Mouse (Mus musculus): Measurements from ENCODE around the gene Kif26b.

GRCm38 (mm10) chr1:178489127-178489526, 39.8 kb upstream of the Kif26b start:
- TF ChIP-seq CTCF (IDR thresholded peaks at IDR 0.05; ENCODE audit: borderline replicate concordance, control insufficient read depth, extremely low read depth, insufficient read depth, low read length, poor library complexity) (no peak), POLR2A (IDR thresholded peaks at IDR 0.05; ENCODE audit: control insufficient read depth, extremely low read depth, insufficient read depth, low read length, poor library complexity) (no peak)
